Mouse (Mus musculus) forebrain, embryonic 16.5 days (tissue): Measurements from ENCODE around the gene Marveld3. TPM values are rescaled to one million over a fixed set of nuclear protein-coding genes. Genes with fewer than 3 reads are reported as not detected.
A peak's percentile ranks its signal among the peaks of the same experiment; 100 is the strongest.

Experiments
- ATAC-seq: fragments of 200-750 bp; cut with Nextera tagmentation; 2 replicates; pipeline ENCODE4 v1.8.0; 2017; ENCODE audit warnings: mild to moderate bottlenecking, moderate library complexity
- H3K27ac ChIP-seq: fragments of 300-500 bp; sonication (generic); 2 replicates; pipeline ENCODE4 v1.5.1; 2014; ENCODE audit warnings: low read length, control low read depth
- H3K27me3 ChIP-seq: fragments of 300-500 bp; sonication (generic); replicated peaks from 2 replicates; pipeline ENCODE4 v1.6.1; 2014; ENCODE audit warnings: low read length; ENCODE audit not compliant: control insufficient read depth, insufficient read depth
- H3K36me3 ChIP-seq: fragments of 300-500 bp; sonication (generic); 2 replicates; pipeline ENCODE4 v1.6.1; 2014; ENCODE audit not compliant: control insufficient read depth, insufficient read depth
- H3K4me1 ChIP-seq: fragments of 300-500 bp; sonication (generic); replicated peaks from 2 replicates; pipeline ENCODE4 v1.6.1; 2014; ENCODE audit warnings: low read length; ENCODE audit not compliant: control insufficient read depth, insufficient read depth
- H3K4me2 ChIP-seq: fragments of 300-500 bp; sonication (generic); 2 replicates; pipeline ENCODE4 v1.6.1; 2014; ENCODE audit warnings: mild to moderate bottlenecking, low read length, control low read depth
- H3K4me3 ChIP-seq: fragments of 300-500 bp; sonication (generic); replicated peaks from 2 replicates; pipeline ENCODE4 v1.5.1; 2014; ENCODE audit warnings: mild to moderate bottlenecking, low read length, control low read depth
- H3K9ac ChIP-seq: fragments of 300-500 bp; sonication (generic); replicated peaks from 2 replicates; pipeline ENCODE4 v1.6.1; 2014; ENCODE audit warnings: low read depth, low read length, control low read depth
- H3K9me3 ChIP-seq: fragments of 300-500 bp; sonication (generic); 2 replicates; pipeline ENCODE4 v1.6.1; 2016; ENCODE audit warnings: low read length; ENCODE audit not compliant: control insufficient read depth
- WGBS: fragments of 180-500 bp; shearing (Covaris S2); extraction: QIAGEN DNeasy Blood & Tissue Kit; methylation state at CpG from one replicate; pipeline ENCODE4 v1.1.7; 2014; 5-methylcytosine and 5-hydroxymethylcytosine counted together
- polyA plus RNA-seq: library from polyadenylated mRNA; unstranded; fragments of >200 nt; fragmentation: Nextera tagmentation; extraction: Ambion mirVana; gene quantifications from 2 replicates; pipeline ENCODE4 v1.2.1, GENCODE M21; 2015

The Marveld3 gene
- polyA plus RNA-seq, 1 experiment from 2014 or later: 1.1 TPM

GRCm38 (mm10) chr8:109957167-109958028, 4.6 kb downstream of the Marveld3 start:
- Histone ChIP-seq H3K9me3 (no peaks in the 10 kb centered on the region), H3K36me3 (no peaks in the 10 kb centered on the region), H3K4me3 (no peak overlapping the region), H3K9ac (no peak overlapping the region), H3K4me1 (peaks cover 20% of the 10 kb centered on the region), H3K27ac (no peak overlapping the region), H3K4me2 (0 out of 2 replicates have a peak overlapping the region, but pooled peaks have one; percentile 4), H3K27me3 (peaks cover 10% of the 10 kb centered on the region)
- 0 out of 2 replicates have a peak, but pooled peaks have one; percentile 30 for ATAC-seq
- WGBS: 4% methylated on average over 16 of the region's 16 CpGs

GRCm38 (mm10) chr8:109954486-109954948, 7.5 kb downstream of the Marveld3 start:
- Histone ChIP-seq H3K27ac (no peak overlapping the region), H3K4me2 (no peak overlapping the region), H3K9me3 (no peaks in the 10 kb centered on the region), H3K4me3 (no peak overlapping the region), H3K27me3 (no peaks in the 10 kb centered on the region), H3K9ac (no peak overlapping the region), H3K4me1 (peaks cover 14% of the 10 kb centered on the region), H3K36me3 (no peaks in the 10 kb centered on the region)
- ATAC-seq: peak; percentile 60
- WGBS: 38% methylated on average over 13 of the region's 13 CpGs

- Histone ChIP-seq H3K4me1 (peaks cover 17% of the 10 kb centered on the region), H3K4me2 (no peak overlapping the region), H3K27ac (no peak overlapping the region), H3K9ac (no peak overlapping the region), H3K36me3 (no peaks in the 10 kb centered on the region), H3K9me3 (no peaks in the 10 kb centered on the region), H3K27me3 (no peaks in the 10 kb centered on the region), H3K4me3 (no peak overlapping the region)
- WGBS: 72% methylated on average over 7 of the region's 7 CpGs
- no peak for ATAC-seq
Measured at GRCm38 (mm10) chr8:109952171-109952570, 9.8 kb downstream of the Marveld3 start.

GRCm38 (mm10) chr8:109948285-109948564, 13.8 kb downstream of the Marveld3 start:
- Histone ChIP-seq H3K27ac (no peak overlapping the region; the same call in 1 of the 2 replicates), H3K36me3 (no peaks in the 10 kb centered on the region), H3K4me1 (peaks cover 10% of the 10 kb centered on the region), H3K9ac (peak overlapping the region; percentile 56), H3K4me2 (peak overlapping the region; percentile 71), H3K27me3 (no peaks in the 10 kb centered on the region), H3K9me3 (no peaks in the 10 kb centered on the region), H3K4me3 (peak overlapping the region; percentile 45)
- ATAC-seq: peak; percentile 32; the same call in 1 of the 2 replicates
- WGBS: 4% methylated on average over 19 of the region's 19 CpGs

- Histone ChIP-seq H3K4me3 (peak overlapping the region; percentile 45), H3K27me3 (no peaks in the 10 kb centered on the region), H3K36me3 (no peaks in the 10 kb centered on the region), H3K4me1 (peaks cover 10% of the 10 kb centered on the region), H3K27ac (peak overlapping the region; percentile 57; the same call in 1 of the 2 replicates), H3K9ac (peak overlapping the region; percentile 56), H3K4me2 (peak overlapping the region; percentile 71), H3K9me3 (no peaks in the 10 kb centered on the region)
- ATAC-seq: peak; percentile 71
- WGBS: 1% methylated on average over 26 of the region's 26 CpGs
Measured at GRCm38 (mm10) chr8:109947447-109948284, 14.3 kb downstream of the Marveld3 start.

- H3K9ac ChIP-seq: no peak overlapping the region
- H3K27ac ChIP-seq: no peak overlapping the region
- H3K36me3 ChIP-seq: no peaks in the 10 kb centered on the region
- no peak overlapping the region for H3K4me3 ChIP-seq
- no peak overlapping the region for H3K4me2 ChIP-seq
- H3K9me3 ChIP-seq: no peaks in the 10 kb centered on the region
- WGBS: 86% methylated on average over 7 of the region's 7 CpGs
- H3K4me1 ChIP-seq: peaks cover 10% of the 10 kb centered on the region
- no peaks in the 10 kb centered on the region for H3K27me3 ChIP-seq
- no peak for ATAC-seq
Measured at GRCm38 (mm10) chr8:109946272-109946671, 15.7 kb downstream of the Marveld3 start.

GRCm38 (mm10) chr8:109945694-109946093, 16.3 kb downstream of the Marveld3 start:
- WGBS: 85% methylated on average over 7 of the region's 7 CpGs
- peaks cover 5% of the 10 kb centered on the region; the same call in 1 of the 2 replicates for H3K36me3 ChIP-seq

GRCm38 (mm10) chr8:109945153-109945632, 16.8 kb downstream of the Marveld3 start:
- Histone ChIP-seq H3K9ac (no peak overlapping the region), H3K36me3 (peaks cover 10% of the 10 kb centered on the region; the same call in 1 of the 2 replicates), H3K27ac (no peak overlapping the region), H3K4me3 (no peak overlapping the region), H3K4me2 (no peak overlapping the region), H3K27me3 (no peaks in the 10 kb centered on the region), H3K4me1 (peaks cover 10% of the 10 kb centered on the region), H3K9me3 (no peaks in the 10 kb centered on the region)
- ATAC-seq: no peak
- 57% methylated on average over 9 of the region's 9 CpGs for WGBS

More at GRCm38 (mm10) chr8:109945694-109946093, 16.3 kb downstream of the Marveld3 start:
- ATAC-seq: no peak
- no peak overlapping the region for H3K9ac ChIP-seq
- H3K4me3 ChIP-seq: no peak overlapping the region
- H3K27me3 ChIP-seq: no peaks in the 10 kb centered on the region
- no peak overlapping the region for H3K27ac ChIP-seq
- H3K4me2 ChIP-seq: no peak overlapping the region
- no peaks in the 10 kb centered on the region for H3K9me3 ChIP-seq
- H3K4me1 ChIP-seq: peaks cover 10% of the 10 kb centered on the region
